Mouse (Mus musculus): Measurements from ENCODE around the gene Vmn1r196.
"Not testable (repeated sequence)": the region's sequence is repeated elsewhere in the genome, so short reads cannot be mapped to it uniquely, and the experiment has no call there.

Vmn1r196 gene

GRCm38 (mm10) chr13:22289620-22290019 is at the start of gene Vmn1r196:
Gene Vmn1r196, plus strand, starts transcription at chr13:22289920.
- DNase-seq = no peak

GRCm38 (mm10) chr13:22243915-22244314 is 45.8 kb upstream of the Vmn1r196 start, which contains the start of gene Vmn1r194:
Gene Vmn1r194, plus strand, starts transcription at chr13:22244215.
- no peak for DNase-seq

- DNase-seq = not testable (repeated sequence)
These were observed 19.5 kb upstream of the Vmn1r196 start, which contains the start of gene Vmn1r195 for GRCm38 (mm10) chr13:22270222-22270621. Gene Vmn1r195, plus strand, starts transcription at chr13:22270522.

DNA sequence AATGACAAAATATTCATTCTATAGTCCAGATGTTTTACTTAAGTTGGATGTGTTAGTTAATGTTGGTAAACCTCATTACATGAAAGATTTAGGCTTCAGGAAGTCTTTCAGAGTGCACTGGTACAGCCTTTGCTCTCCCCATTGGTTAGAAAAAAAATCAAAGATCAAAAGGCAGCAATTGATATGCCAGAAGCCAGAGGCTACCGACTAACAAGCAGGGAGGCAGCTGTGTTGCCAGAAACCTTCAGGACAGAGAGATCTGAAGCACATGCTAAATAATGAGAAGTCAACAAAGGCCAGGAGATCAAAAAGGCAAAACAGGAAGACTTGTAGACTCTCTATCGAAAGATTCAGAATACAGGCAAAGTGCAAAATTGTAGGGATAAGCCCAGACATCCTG is 18.0 kb upstream of the Vmn1r196 start:
- no peak for DNase-seq

DNA sequence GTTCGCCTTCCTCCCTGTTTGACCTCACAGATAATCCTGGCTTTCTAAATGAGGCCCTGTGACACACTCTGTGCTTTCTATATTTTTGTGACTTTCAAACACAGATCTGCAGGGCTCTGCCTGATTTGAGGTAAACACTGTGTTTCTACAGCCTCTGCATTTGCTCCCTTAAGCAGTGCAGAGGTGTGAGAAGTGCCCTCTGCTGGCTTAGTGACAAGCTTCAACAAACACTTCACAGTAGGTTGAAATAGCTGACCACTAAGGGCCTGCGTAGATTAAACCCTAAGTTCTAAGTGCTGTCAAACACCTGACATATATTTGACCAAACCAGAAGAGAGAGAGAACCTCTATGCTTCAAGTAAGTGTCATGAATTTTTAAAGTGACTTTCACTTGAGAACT is 5.1 kb upstream of the Vmn1r196 start:
- no peak for DNase-seq

DNA sequence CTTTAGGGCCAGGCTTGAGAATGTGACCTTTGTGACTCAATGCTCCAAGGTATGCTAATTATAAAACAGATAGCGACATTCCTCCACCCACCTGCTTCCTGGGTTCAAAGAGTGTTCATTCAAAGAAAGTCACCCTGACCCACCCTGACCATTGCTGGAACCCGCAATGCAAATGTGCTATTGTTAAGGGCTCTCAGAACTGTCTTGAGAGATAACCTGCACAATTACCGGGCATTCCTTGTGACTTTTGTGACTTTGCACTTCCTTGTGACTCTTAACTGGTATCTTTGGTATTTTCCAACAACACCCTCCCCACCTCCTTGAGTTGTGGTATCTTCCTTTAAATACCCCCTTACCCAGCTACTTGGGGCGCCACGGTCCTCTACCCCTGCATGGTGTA is 18.4 kb downstream of the Vmn1r196 start:
- DNase-seq = not testable (repeated sequence)

- DNase-seq = no peak
These were observed 25.6 kb downstream of the Vmn1r196 start for GRCm38 (mm10) chr13:22315361-22315760.

GRCm38 (mm10) chr13:22317366-22317765 is 27.6 kb downstream of the Vmn1r196 start:
- no peak for DNase-seq

DNA sequence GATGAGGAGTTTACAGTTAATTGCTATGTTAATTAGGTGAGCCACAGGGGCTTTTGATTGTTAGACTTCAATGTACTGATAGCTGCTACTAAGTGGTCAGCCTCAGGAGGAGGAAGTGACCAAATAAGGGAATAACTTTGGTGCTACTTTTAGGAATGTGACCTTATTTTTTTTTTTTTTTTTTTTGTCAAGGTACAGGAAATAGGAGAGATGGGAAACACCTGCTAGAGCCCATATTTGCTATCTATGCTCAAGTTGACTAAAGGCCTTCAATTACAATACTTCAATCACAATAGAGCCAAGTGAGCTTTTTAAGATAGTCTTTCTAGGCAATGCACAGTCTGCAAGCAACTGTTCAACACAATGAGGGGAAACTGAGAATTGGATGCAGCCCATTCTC is 30.4 kb downstream of the Vmn1r196 start:
- DNase-seq = no peak

GRCm38 (mm10) chr13:22324289-22324688 is 34.6 kb downstream of the Vmn1r196 start, which contains the start of gene Vmn1r197:
Gene Vmn1r197, plus strand, starts transcription at chr13:22324589.
- no peak for DNase-seq

DNA sequence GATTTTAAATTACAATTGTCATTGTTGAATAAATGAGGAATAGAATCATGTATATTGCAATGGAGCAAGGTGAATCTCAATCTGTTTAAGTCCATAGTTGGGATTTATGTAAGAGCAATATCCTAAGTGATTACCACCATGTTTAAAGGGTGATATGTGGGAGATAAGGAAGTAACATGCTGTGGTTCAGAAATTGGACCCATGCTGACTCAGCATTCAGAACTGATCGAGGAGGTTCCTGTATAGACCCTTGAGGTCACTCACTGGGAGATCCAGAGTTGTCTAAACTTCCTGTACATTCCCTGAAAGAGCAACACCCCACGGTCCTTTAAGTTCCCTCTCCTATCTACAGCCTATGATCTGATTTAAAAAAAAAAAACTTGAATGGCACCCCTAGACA is 43.5 kb downstream of the Vmn1r196 start:
- DNase-seq = no peak

DNA sequence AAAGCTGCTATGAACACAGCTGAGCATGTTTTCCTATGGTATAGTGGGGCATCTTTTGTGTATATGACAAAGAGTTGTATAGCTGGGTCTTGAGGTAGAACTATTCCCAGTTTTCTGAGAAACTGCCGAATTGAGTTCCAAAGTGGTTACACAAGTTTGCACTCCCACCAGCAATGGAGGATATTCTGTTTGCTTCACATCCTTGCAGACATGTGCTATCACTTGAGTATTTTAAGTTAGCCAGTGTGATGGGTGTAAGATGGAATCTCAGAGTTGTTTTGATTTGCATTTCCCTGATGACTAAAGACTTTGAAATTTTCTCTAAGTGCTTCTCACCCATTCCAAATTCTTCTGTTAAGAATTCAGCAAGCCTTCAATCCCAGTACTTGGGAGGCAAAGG is 45.8 kb downstream of the Vmn1r196 start:
- DNase-seq = no peak
